Mouse (Mus musculus) embryonic facial prominence, embryonic 11.5 days (tissue): Measurements from ENCODE around the gene Ccdc34. TPM values are rescaled to one million over a fixed set of nuclear protein-coding genes. Genes with fewer than 3 reads are reported as not detected.

Source experiments
- ATAC-seq: fragments of 200-750 bp; cut with Nextera tagmentation; replicated peaks from 2 replicates; pipeline ENCODE4 v1.8.0; 2017; ENCODE audit warnings: low read depth; ENCODE audit not compliant: insufficient number of reproducible peaks, low FRiP score, low TSS enrichment
- DNase-seq: peaks from one replicate; pipeline ENCODE4 v3.0.0-alpha.2; 2015; ENCODE audit warnings: low spot score
- H3K27ac ChIP-seq: fragments of 300-500 bp; sonication (generic); replicated peaks from 2 replicates; pipeline ENCODE4 v1.5.1; 2014; ENCODE audit warnings: mild to moderate bottlenecking, low read depth, low read length, control low read depth
- H3K27me3 ChIP-seq: fragments of 300-500 bp; sonication (generic); 2 replicates; pipeline ENCODE4 v1.6.1; 2014; ENCODE audit warnings: mild to moderate bottlenecking, low read length, moderate library complexity, mixed read lengths; ENCODE audit not compliant: control insufficient read depth, insufficient read depth
- H3K36me3 ChIP-seq: fragments of 300-500 bp; sonication (generic); replicated peaks from 2 replicates; pipeline ENCODE4 v1.6.1; 2014; ENCODE audit warnings: low read depth, mild to moderate bottlenecking, low read length, moderate library complexity, mixed read lengths; ENCODE audit not compliant: control insufficient read depth, insufficient read depth
- H3K4me1 ChIP-seq: fragments of 300-500 bp; sonication (generic); 2 replicates; pipeline ENCODE4 v1.6.1; 2014; ENCODE audit warnings: low read length, mixed read lengths; ENCODE audit not compliant: control insufficient read depth, insufficient read depth
- H3K4me2 ChIP-seq: fragments of 300-500 bp; sonication (generic); 2 replicates; pipeline ENCODE4 v1.6.1; 2014; ENCODE audit warnings: low read depth, mild to moderate bottlenecking, control low read depth, low read length, moderate library complexity
- H3K4me3 ChIP-seq: fragments of 300-500 bp; sonication (generic); 2 replicates; pipeline ENCODE4 v1.5.1; 2014; ENCODE audit warnings: low read depth, low read length, control low read depth
- H3K9ac ChIP-seq: fragments of 300-500 bp; sonication (generic); replicated peaks from 2 replicates; pipeline ENCODE4 v1.6.1; 2014; ENCODE audit warnings: mild to moderate bottlenecking, control low read depth, low read length
- H3K9me3 ChIP-seq: fragments of 300-500 bp; sonication (generic); replicated peaks from 2 replicates; pipeline ENCODE4 v1.6.1; 2016; ENCODE audit warnings: mild to moderate bottlenecking, low read length, inconsistent platforms, mixed read lengths; ENCODE audit not compliant: control insufficient read depth
- WGBS: fragments of 180-500 bp; shearing (Covaris S2); extraction: QIAGEN DNeasy Blood & Tissue Kit; methylation state at CpG from one replicate; pipeline ENCODE4 v1.1.7; 2014; 5-methylcytosine and 5-hydroxymethylcytosine counted together
- polyA plus RNA-seq: library from polyadenylated mRNA; unstranded; fragments of >200 nt; fragmentation: Nextera tagmentation; extraction: Ambion mirVana; gene quantifications from 2 replicates; pipeline ENCODE4 v1.2.1, GENCODE M21; 2014

Ccdc34 gene
- 53.3 and 66.1 TPM in 2 replicates for polyA plus RNA-seq

GRCm38 (mm10) chr2:110017616-110018505 is at the start of gene Ccdc34:
Gene Ccdc34, plus strand, starts transcription at chr2:110017817.
- ATAC-seq = peak; percentile 99
- Histone ChIP-seq H3K4me2 (peak within 1 kb of the TSS; percentile 81), H3K27me3 (no peaks in the 10 kb centered on the region), H3K27ac (peak within 1 kb of the TSS; percentile 63), H3K9ac (peak within 1 kb of the TSS; percentile 90), H3K4me1 (no peaks in the 10 kb centered on the region), H3K9me3 (no peaks in the 10 kb centered on the region), H3K4me3 (peak within 1 kb of the TSS; percentile 60), H3K36me3 (no peaks in the 10 kb centered on the region)
- under 1% methylated on average over 55 of the region's 55 CpGs for WGBS
- peak; percentile 96 for DNase-seq

- DNase-seq = no peak
- H3K27me3 ChIP-seq = no peaks in the 10 kb centered on the region
- H3K36me3 ChIP-seq = no peaks in the 10 kb centered on the region
- no peak overlapping the region for H3K27ac ChIP-seq
- H3K4me1 ChIP-seq = no peaks in the 10 kb centered on the region
- H3K4me3 ChIP-seq = no peak overlapping the region
- ATAC-seq = no peak
- no peaks in the 10 kb centered on the region for H3K9me3 ChIP-seq
- no peak overlapping the region for H3K4me2 ChIP-seq
- no peak overlapping the region for H3K9ac ChIP-seq
- 80% methylated on average over 3 of the region's 3 CpGs for WGBS
Observed at GRCm38 (mm10) chr2:109969381-109969780, 48.2 kb upstream of the Ccdc34 start.

- no peaks in the 10 kb centered on the region for H3K4me1 ChIP-seq
- no peak for ATAC-seq
- WGBS = 60% methylated on average over 10 of the region's 10 CpGs
Observed at GRCm38 (mm10) chr2:109969926-109970532, 47.6 kb upstream of the Ccdc34 start.

GRCm38 (mm10) chr2:109970744-109971410 is 46.7 kb upstream of the Ccdc34 start:
- no peak overlapping the region for H3K9ac ChIP-seq
- H3K27ac ChIP-seq = no peak overlapping the region
- WGBS = 47% methylated on average over 8 of the region's 8 CpGs
- H3K27me3 ChIP-seq = no peaks in the 10 kb centered on the region
- no peak overlapping the region for H3K4me3 ChIP-seq
- no peaks in the 10 kb centered on the region for H3K9me3 ChIP-seq
- ATAC-seq (no peak), DNase-seq (peak; percentile 35)
- no peaks in the 10 kb centered on the region for H3K36me3 ChIP-seq
- no peak overlapping the region for H3K4me2 ChIP-seq
- no peaks in the 10 kb centered on the region for H3K4me1 ChIP-seq

More at GRCm38 (mm10) chr2:109969926-109970532, 47.6 kb upstream of the Ccdc34 start:
- Histone ChIP-seq H3K4me3 (no peak overlapping the region), H3K27ac (no peak overlapping the region), H3K36me3 (no peaks in the 10 kb centered on the region), H3K4me2 (no peak overlapping the region), H3K9me3 (no peaks in the 10 kb centered on the region), H3K27me3 (no peaks in the 10 kb centered on the region), H3K9ac (no peak overlapping the region)
- DNase-seq = peak; percentile 9

GRCm38 (mm10) chr2:109972310-109972709 is 45.3 kb upstream of the Ccdc34 start:
- Histone ChIP-seq H3K4me1 (no peaks in the 10 kb centered on the region), H3K36me3 (no peaks in the 10 kb centered on the region), H3K4me3 (no peak overlapping the region), H3K27ac (no peak overlapping the region), H3K27me3 (no peaks in the 10 kb centered on the region), H3K9me3 (no peaks in the 10 kb centered on the region), H3K9ac (no peak overlapping the region), H3K4me2 (no peak overlapping the region)
- DNase-seq = no peak
- ATAC-seq = no peak
- 79% methylated on average over 2 of the region's 2 CpGs for WGBS

GRCm38 (mm10) chr2:109972922-109973321 is 44.7 kb upstream of the Ccdc34 start:
- Histone ChIP-seq H3K4me3 (no peak overlapping the region), H3K9me3 (no peaks in the 10 kb centered on the region), H3K36me3 (no peaks in the 10 kb centered on the region), H3K27ac (no peak overlapping the region), H3K4me2 (no peak overlapping the region), H3K9ac (no peak overlapping the region), H3K4me1 (no peaks in the 10 kb centered on the region), H3K27me3 (no peaks in the 10 kb centered on the region)
- ATAC-seq = no peak
- DNase-seq = peak; percentile 27
- WGBS = 64% methylated on average over 7 of the region's 7 CpGs

GRCm38 (mm10) chr2:109974807-109975206 is 42.8 kb upstream of the Ccdc34 start:
- no peaks in the 10 kb centered on the region for H3K4me1 ChIP-seq
- ATAC-seq = no peak
- H3K27me3 ChIP-seq = no peaks in the 10 kb centered on the region
- no peaks in the 10 kb centered on the region for H3K9me3 ChIP-seq
- no peak overlapping the region for H3K9ac ChIP-seq
- H3K4me2 ChIP-seq = no peak overlapping the region
- DNase-seq = no peak
- H3K27ac ChIP-seq = no peak overlapping the region
- H3K4me3 ChIP-seq = no peak overlapping the region
- H3K36me3 ChIP-seq = no peaks in the 10 kb centered on the region
- 94% methylated on average over 7 of the region's 7 CpGs for WGBS
